Mouse (Mus musculus) gastrocnemius, postnatal 4 days (tissue): ENCODE measurements around the gene Nav2. TPM values are rescaled to one million over a fixed set of nuclear protein-coding genes. Genes with fewer than 3 reads are reported as not detected.

ENCODE experiments used
- DNase-seq, 2 experiments: peaks; one replicate each; pipeline ENCODE4 v3.0.0; 2021 to 2022; ENCODE audit warnings: low spot score in 2 of 2, mixed read lengths in 2 of 2
- total RNA-seq, 2 experiments: library from RNA; stranded (reverse); gene quantifications; 2 replicates each; pipeline ENCODE4 v1.2.3; 2021

Gene Nav2
- total RNA-seq, 2 experiments from 2014 or later = 79.5 to 86.2 TPM

DNA sequence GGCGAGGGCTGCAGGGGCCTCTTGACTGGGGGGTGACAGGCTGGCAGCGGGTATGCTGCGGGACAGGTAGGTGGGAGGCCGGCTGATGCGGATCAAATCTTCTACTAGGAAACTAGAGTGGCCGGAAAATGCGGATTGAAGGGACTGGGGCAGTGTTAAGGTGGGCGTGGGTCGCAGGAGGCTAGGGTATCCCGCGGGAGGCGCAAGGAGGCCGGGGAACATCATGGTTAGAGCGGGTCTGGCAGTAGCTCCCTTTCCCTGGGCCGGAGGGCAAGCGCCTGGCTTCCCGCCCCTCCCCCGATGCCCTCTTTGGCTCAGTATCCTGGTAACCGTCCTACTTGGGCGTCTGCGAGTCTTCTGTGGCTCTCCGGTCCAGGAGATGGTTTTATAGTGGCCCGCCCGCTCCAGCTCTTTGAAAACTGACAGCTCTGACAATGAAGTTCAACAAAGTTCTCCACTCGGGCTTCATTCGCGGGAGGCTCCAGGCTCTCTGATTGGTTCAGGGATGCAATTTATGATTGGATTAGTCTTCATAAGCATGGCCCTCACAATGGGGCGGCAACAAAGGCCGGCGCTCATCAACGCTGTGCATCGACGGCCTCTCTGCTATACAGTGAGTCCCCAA is 728.1 kb downstream of the Nav2 start, which contains the start of gene Dbx1:
Gene Dbx1 (minus strand): TSS at position 359 of the 625 bp plus-strand sequence.
- no peak for DNase-seq

DNA sequence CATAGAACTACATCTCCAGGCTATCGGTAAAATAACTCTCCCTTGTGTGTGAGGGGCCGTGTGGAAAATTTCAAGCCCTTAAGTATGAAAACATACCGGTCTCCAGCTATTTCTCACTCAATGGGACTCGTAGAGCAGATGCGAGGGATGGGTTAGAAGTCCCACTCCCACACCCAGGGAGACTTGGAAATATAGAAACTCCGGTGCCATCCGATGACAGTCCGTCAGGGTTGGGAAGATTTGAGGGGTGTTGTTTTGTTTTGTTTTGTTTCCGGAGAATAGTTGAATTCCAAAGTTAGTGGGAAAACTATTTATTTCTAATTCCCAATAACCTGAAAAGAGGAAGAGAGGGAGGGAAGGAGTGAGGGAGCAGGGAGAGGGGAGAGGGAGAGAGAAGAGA is 728.8 kb downstream of the Nav2 start:
- no peak for DNase-seq

DNA sequence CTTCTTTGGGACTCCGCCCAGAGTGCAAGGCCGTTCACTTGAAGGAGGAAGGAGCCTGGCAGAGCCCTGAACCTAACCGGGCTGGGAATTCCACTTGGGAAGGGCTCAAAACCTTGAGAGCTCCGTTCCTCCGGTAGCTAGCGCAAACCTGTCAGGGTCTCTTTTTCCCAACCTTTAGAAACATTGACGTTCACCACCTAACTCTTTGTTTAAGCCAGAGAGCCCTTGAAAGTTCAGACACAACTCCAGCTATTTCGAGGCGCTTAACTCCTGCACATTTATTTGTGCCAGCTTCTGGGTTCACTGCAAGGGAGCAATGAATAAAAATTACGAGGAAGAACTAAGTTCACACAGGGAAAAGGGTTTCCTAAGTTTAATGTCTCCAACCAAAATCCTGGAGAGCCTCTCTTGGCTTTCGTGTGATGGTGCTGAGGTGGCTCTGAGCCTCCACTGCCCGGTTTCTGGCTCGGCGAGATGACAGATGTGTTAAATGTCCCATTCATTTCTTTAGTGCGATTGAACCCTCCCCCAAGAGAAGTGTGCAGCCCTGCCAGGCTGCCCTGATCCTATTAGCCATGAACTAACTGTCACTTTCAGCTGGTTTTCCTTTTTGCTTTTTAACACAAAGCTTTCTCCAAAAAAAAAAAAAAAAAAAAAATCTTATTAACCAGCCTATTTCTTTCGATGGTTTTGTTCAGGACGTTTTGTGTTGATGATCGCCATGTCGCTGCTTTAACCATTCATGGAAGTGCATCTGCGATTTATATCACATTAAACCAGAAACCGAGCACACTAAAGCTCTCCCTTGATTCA is 729.5 kb downstream of the Nav2 start:
- no peak for DNase-seq

GRCm38 (mm10) chr7:49638941-49639776 is 730.6 kb downstream of the Nav2 start:
- DNase-seq = no peak

- DNase-seq = no peak
Observed at GRCm38 (mm10) chr7:49639864-49640708, 731.6 kb downstream of the Nav2 start.

- DNase-seq = no peak
Observed at GRCm38 (mm10) chr7:49640709-49641305, 732.3 kb downstream of the Nav2 start.

Other genes starting within 250 kb of the Nav2 start
- 10 to 100 TPM in 1 of 2 experiments, 1 to 10 TPM in 1; 9.3 to 10.1 TPM for gene Zdhhc13, start 119.7 kb upstream of the Nav2 start, total RNA-seq
- 100 to 1,000 TPM; 274 to 301 TPM for gene Csrp3, start 60.7 kb upstream of the Nav2 start, total RNA-seq
- gene E2f8, start 27.1 kb upstream of the Nav2 start, total RNA-seq = 10 to 100 TPM; 11.7 to 12.8 TPM